Mouse (Mus musculus): ENCODE data around the gene Clcc1. TPM values are rescaled to one million over a fixed set of nuclear protein-coding genes. Genes with fewer than 3 reads are reported as not detected.
"Not testable (repeated sequence)": the region's sequence is repeated elsewhere in the genome, so short reads cannot be mapped to it uniquely, and the experiment has no call there.

Gene Clcc1
- 40.2 and 42.8 TPM in 2 replicates for polyA plus RNA-seq (2014; fragmentation: Nextera tagmentation; extraction: Ambion mirVana)

DNA sequence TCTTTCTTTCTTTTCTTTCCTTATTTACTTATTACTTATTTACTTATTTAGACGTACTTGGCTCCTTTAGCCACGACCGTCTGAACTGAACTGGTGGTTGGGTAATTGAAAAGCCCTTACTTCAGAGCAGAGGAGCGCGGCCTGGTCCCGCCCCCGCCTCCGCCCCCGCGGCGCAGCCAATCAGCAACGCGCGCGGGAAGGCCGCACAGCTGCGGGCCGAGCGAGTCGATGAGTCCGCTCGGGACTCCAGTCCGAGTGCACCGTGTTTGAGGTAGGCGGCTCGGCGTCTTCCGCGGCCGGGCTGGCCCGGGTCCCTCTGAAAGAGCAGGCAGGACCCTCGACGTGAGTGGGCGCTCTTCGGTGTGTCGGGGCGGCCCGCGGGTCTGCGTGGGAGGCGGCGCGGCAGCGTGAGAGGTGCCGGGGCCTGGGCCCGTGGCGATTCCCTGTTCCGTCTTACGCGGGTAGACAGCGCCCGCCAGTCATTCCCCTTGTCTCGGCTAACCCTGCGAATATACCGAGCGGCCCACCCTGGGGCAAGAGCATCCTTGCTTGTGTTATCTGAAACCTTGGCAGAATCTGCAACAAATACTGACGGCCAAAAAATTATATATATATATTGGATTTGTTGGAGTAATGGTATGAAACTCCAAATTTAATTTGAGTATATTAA lies at the start of gene Clcc1:
Gene Clcc1, plus strand, starts transcription at position 204 of the 670 bp plus-strand sequence.
- no peaks in the 10 kb centered on the region for H3K27me3 ChIP-seq (ENCODE audit: control insufficient read depth, insufficient read depth, low read length)
- H3K4me2 ChIP-seq (replicated peaks), result peak within 1 kb of the TSS; percentile 66
- peak within 1 kb of the TSS; percentile 89 for H3K27ac ChIP-seq
- H3K4me3 ChIP-seq (replicated peaks; ENCODE audit: low read length), result peak within 1 kb of the TSS; percentile 84
- peak within 1 kb of the TSS; percentile 75 for H3K9ac ChIP-seq
- ATAC-seq (ENCODE audit: low FRiP score), result peak; percentile 97
- H3K9me3 ChIP-seq (ENCODE audit: control insufficient read depth, low read length), result no peaks in the 10 kb centered on the region
- peak; percentile 94 for DNase-seq (ENCODE audit: low spot score)
- H3K36me3 ChIP-seq (replicated peaks; ENCODE audit: control insufficient read depth, insufficient read depth), result no peaks in the 10 kb centered on the region
- peaks cover 12% of the 10 kb centered on the region for H3K4me1 ChIP-seq (replicated peaks; ENCODE audit: control insufficient read depth, insufficient read depth, low read length)
- under 1% methylated on average over 57 of the region's 57 CpGs for WGBS

DNA sequence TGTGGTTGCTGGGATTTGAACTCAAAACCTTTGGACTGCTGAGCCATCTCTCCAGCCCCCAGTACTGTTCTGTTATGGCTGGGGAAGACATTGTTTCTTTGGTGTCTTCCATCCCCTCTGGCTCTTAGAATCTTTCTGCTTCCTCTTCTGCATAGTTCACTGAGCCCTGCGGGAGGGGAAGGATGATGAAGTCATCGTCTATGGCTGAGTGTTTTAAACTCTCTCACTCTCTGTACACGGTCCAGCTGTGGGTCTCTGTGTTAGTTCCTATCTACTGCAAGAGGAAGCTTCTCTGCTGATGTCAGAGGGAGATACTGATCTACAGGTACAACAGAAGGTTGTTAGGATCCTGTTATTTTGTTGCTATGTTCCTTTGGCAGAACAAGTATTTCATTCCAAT lies 44.8 kb upstream of the Clcc1 start:
- no peak overlapping the region for H3K4me2 ChIP-seq (replicated peaks)
- H3K4me1 ChIP-seq (replicated peaks; ENCODE audit: control insufficient read depth, insufficient read depth, low read length), result no peaks in the 10 kb centered on the region
- 72% methylated on average over 3 of the region's 3 CpGs for WGBS
- H3K36me3 ChIP-seq (replicated peaks; ENCODE audit: control insufficient read depth, insufficient read depth), result peaks cover 31% of the 10 kb centered on the region
- no peak for ATAC-seq (ENCODE audit: low FRiP score)
- no peaks in the 10 kb centered on the region for H3K27me3 ChIP-seq (ENCODE audit: control insufficient read depth, insufficient read depth, low read length)
- no peak overlapping the region for H3K27ac ChIP-seq
- H3K4me3 ChIP-seq (replicated peaks; ENCODE audit: low read length), result no peak overlapping the region
- no peaks in the 10 kb centered on the region for H3K9me3 ChIP-seq (ENCODE audit: control insufficient read depth, low read length)
- H3K9ac ChIP-seq, result no peak overlapping the region
- no peak for DNase-seq (ENCODE audit: low spot score)

GRCm38 (mm10) chr3:108634761-108635160 lies 19.0 kb upstream of the Clcc1 start:
- Histone ChIP-seq H3K27ac (no peak overlapping the region), H3K9me3 (ENCODE audit: control insufficient read depth, low read length) (no peaks in the 10 kb centered on the region), H3K27me3 (ENCODE audit: control insufficient read depth, insufficient read depth, low read length) (no peaks in the 10 kb centered on the region), H3K9ac (no peak overlapping the region), H3K4me2 (replicated peaks) (no peak overlapping the region), H3K4me3 (replicated peaks; ENCODE audit: low read length) (no peak overlapping the region), H3K36me3 (replicated peaks; ENCODE audit: control insufficient read depth, insufficient read depth) (peaks cover 80% of the 10 kb centered on the region), H3K4me1 (replicated peaks; ENCODE audit: control insufficient read depth, insufficient read depth, low read length) (no peaks in the 10 kb centered on the region)
- no peak for ATAC-seq (ENCODE audit: low FRiP score)
- 89% methylated on average over 5 of the region's 5 CpGs for WGBS
- no peak for DNase-seq (ENCODE audit: low spot score)

- no peak for DNase-seq (ENCODE audit: low spot score)
- WGBS, result 76% methylated on average over 4 of the region's 4 CpGs
- no peak overlapping the region for H3K9ac ChIP-seq
These were observed 14.3 kb upstream of the Clcc1 start for GRCm38 (mm10) chr3:108639412-108639811.

DNA sequence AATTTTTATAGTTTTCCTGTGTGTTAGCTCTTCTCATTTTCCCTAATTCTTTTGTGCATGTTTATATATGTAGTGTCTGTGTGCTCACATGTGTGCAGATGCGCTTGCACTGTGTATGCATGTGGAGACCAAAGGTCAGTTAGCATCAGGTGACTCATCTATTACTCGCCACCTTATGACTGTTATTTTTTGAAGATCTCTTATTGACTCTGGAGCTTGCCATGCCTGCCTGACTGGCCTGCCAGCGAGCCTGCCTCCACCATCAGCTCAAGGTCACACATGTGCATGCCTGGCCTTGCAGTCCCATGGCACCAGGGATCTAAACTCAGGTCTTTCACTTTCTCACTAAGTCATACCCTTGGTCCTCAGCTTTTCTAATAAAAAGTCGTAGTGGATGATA lies 12.7 kb upstream of the Clcc1 start:
- WGBS, result 87% methylated on average over 4 of the region's 4 CpGs
- H3K4me3 ChIP-seq (replicated peaks; ENCODE audit: low read length), result no peak overlapping the region
- no peaks in the 10 kb centered on the region for H3K4me1 ChIP-seq (replicated peaks; ENCODE audit: control insufficient read depth, insufficient read depth, low read length)
- no peak overlapping the region for H3K9ac ChIP-seq
- peaks cover 85% of the 10 kb centered on the region for H3K36me3 ChIP-seq (replicated peaks; ENCODE audit: control insufficient read depth, insufficient read depth)
- DNase-seq (ENCODE audit: low spot score) (no peak), ATAC-seq (ENCODE audit: low FRiP score) (no peak)
- no peak overlapping the region for H3K27ac ChIP-seq
- no peaks in the 10 kb centered on the region for H3K9me3 ChIP-seq (ENCODE audit: control insufficient read depth, low read length)
- no peaks in the 10 kb centered on the region for H3K27me3 ChIP-seq (ENCODE audit: control insufficient read depth, insufficient read depth, low read length)
- no peak overlapping the region for H3K4me2 ChIP-seq (replicated peaks)

More at GRCm38 (mm10) chr3:108639412-108639811, 14.3 kb upstream of the Clcc1 start:
- Histone ChIP-seq H3K4me3 (replicated peaks; ENCODE audit: low read length) (no peak overlapping the region), H3K9me3 (ENCODE audit: control insufficient read depth, low read length) (no peaks in the 10 kb centered on the region), H3K27ac (no peak overlapping the region), H3K36me3 (replicated peaks; ENCODE audit: control insufficient read depth, insufficient read depth) (peaks cover 82% of the 10 kb centered on the region), H3K4me1 (replicated peaks; ENCODE audit: control insufficient read depth, insufficient read depth, low read length) (no peaks in the 10 kb centered on the region), H3K4me2 (replicated peaks) (no peak overlapping the region), H3K27me3 (ENCODE audit: control insufficient read depth, insufficient read depth, low read length) (no peaks in the 10 kb centered on the region)
- no peak for ATAC-seq (ENCODE audit: low FRiP score)

DNA sequence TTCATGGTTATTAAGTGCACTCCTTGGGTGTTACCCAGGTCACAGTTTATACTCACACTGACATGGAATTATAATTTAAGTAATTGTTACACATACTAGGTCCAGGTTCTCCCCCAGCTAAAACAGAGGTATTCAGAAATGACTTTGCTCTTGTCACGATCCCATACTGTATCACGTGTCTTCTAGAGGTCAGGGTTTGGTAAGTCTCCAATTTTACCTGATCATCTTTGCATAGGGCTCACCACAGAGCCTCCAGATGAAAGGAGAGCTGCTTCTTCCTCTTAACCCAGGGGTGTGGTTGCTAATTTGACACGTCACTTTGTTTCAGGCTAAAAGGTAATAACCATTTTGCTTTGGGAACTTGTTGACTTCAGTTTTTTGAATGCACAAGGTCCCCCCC lies 8.9 kb upstream of the Clcc1 start:
- Histone ChIP-seq H3K4me1 (replicated peaks; ENCODE audit: control insufficient read depth, insufficient read depth, low read length) (no peaks in the 10 kb centered on the region), H3K36me3 (replicated peaks; ENCODE audit: control insufficient read depth, insufficient read depth) (peaks cover 59% of the 10 kb centered on the region), H3K9ac (no peak overlapping the region), H3K4me2 (replicated peaks) (no peak overlapping the region), H3K27ac (no peak overlapping the region), H3K9me3 (ENCODE audit: control insufficient read depth, low read length) (no peaks in the 10 kb centered on the region), H3K4me3 (replicated peaks; ENCODE audit: low read length) (no peak overlapping the region), H3K27me3 (ENCODE audit: control insufficient read depth, insufficient read depth, low read length) (no peaks in the 10 kb centered on the region)
- ATAC-seq (ENCODE audit: low FRiP score), result no peak
- DNase-seq (ENCODE audit: low spot score), result no peak
- 93% methylated on average over 3 of the region's 3 CpGs for WGBS

DNA sequence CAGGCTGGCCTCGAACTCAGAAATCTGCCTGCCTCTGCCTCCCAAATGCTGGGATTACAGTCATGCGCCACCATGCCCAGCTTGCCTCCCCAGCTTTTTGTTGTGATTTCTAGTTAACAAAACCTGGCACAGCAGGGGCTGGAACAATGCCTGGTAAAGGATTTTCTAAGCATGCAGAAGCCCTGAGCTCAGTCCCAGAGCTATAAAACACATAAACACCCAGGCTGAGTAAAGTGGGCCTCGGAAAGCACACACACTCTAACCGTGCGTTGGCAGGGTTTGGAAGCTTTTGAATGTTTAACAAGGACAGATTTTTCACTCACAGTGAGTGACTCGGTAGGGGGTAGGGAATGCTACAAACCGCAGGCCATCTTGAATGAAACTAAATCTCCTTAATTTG lies 7.7 kb upstream of the Clcc1 start:
- H3K27me3 ChIP-seq (ENCODE audit: control insufficient read depth, insufficient read depth, low read length), result no peaks in the 10 kb centered on the region
- DNase-seq (ENCODE audit: low spot score), result no peak
- no peaks in the 10 kb centered on the region for H3K9me3 ChIP-seq (ENCODE audit: control insufficient read depth, low read length)
- WGBS, result 60% methylated on average over 7 of the region's 7 CpGs
- H3K27ac ChIP-seq, result no peak overlapping the region
- ATAC-seq (ENCODE audit: low FRiP score), result no peak
- no peak overlapping the region for H3K9ac ChIP-seq
- no peaks in the 10 kb centered on the region for H3K4me1 ChIP-seq (replicated peaks; ENCODE audit: control insufficient read depth, insufficient read depth, low read length)
- H3K4me3 ChIP-seq (replicated peaks; ENCODE audit: low read length), result no peak overlapping the region
- peaks cover 49% of the 10 kb centered on the region for H3K36me3 ChIP-seq (replicated peaks; ENCODE audit: control insufficient read depth, insufficient read depth)
- H3K4me2 ChIP-seq (replicated peaks), result no peak overlapping the region

DNA sequence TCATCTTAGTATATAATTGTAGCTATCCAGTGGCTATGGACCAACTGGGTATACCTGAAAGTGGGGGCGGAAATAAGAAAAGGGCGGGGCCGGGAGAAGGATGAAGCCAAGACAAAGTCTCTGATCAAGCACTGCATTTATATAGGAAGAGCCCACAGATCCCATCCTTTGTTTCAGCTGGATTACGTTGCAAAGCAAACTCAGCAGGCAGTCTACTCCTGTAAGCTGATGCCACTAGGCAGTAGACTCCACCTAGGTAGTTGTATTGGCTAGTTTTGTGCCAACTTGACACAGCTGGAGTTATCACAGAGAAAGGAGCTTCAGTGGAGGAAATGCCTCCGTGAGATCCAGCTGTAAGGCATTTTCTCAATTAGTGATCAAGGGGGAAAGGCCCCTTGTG lies 6.0 kb upstream of the Clcc1 start:
- not testable (repeated sequence) for H3K9ac ChIP-seq; DNase-seq (ENCODE audit: low spot score); H3K4me2 ChIP-seq (replicated peaks); H3K27me3 ChIP-seq (ENCODE audit: control insufficient read depth, insufficient read depth, low read length); H3K27ac ChIP-seq; ATAC-seq (ENCODE audit: low FRiP score); H3K4me3 ChIP-seq (replicated peaks; ENCODE audit: low read length); H3K4me1 ChIP-seq (replicated peaks; ENCODE audit: control insufficient read depth, insufficient read depth, low read length); H3K9me3 ChIP-seq (ENCODE audit: control insufficient read depth, low read length)
- H3K36me3 ChIP-seq (replicated peaks; ENCODE audit: control insufficient read depth, insufficient read depth), result peaks cover 35% of the 10 kb centered on the region
- 49% methylated on average over 5 of the region's 5 CpGs for WGBS

DNA sequence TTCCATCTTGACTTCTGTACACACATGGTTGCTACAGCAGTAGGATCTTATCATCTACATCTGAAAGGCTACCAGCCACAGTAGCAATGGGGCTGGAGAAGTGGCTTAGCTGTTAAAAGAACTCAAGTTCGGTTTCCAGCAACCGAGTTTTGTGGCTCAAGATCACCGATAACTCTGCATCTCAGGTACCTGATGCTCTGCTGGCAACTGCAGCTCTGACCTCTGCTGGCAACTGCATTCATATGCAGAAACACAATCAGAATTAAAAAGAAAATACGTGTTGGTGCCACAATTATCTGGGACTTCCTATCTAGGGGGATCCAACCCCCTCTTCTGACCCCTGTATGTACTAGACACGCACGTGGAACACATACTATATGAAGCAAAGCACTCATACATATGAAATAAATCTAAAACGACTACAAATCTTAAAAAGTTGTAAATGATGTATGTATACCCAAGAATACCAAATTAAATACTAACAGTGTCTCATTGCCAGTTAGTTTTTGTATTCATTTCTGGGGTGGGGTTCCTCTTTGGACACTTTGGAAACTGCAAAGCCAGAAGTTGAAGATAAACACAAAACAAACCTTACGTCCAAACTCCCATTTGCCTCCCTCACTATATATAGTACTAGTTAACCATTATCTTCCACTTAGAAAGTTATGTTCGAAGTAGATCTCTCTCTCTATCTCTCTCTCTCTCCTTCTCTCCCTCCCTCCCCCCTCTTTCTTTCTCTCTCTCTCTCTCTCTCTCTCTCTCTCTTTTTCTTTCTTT lies 659 bp upstream of the Clcc1 start:
- ATAC-seq (ENCODE audit: low FRiP score) (no peak), DNase-seq (ENCODE audit: low spot score) (no peak)
- H3K4me2 ChIP-seq (replicated peaks), result peak overlapping the region; percentile 33; the same call in 1 of the 2 replicates
- WGBS, result 20% methylated on average over 9 of the region's 9 CpGs
- no peaks in the 10 kb centered on the region for H3K9me3 ChIP-seq (ENCODE audit: control insufficient read depth, low read length)
- H3K27me3 ChIP-seq (ENCODE audit: control insufficient read depth, insufficient read depth, low read length), result no peaks in the 10 kb centered on the region
- no peak overlapping the region for H3K4me3 ChIP-seq (replicated peaks; ENCODE audit: low read length)
- H3K36me3 ChIP-seq (replicated peaks; ENCODE audit: control insufficient read depth, insufficient read depth), result no peaks in the 10 kb centered on the region
- H3K27ac ChIP-seq, result no peak overlapping the region
- peaks cover 12% of the 10 kb centered on the region for H3K4me1 ChIP-seq (replicated peaks; ENCODE audit: control insufficient read depth, insufficient read depth, low read length)
- no peak overlapping the region for H3K9ac ChIP-seq
